Mouse (Mus musculus) kidney, adult 9 months (tissue): ENCODE measurements at regions not wholly inside any gene's neighbourhood (a gene's known extent, or its start where the extent isn't known, plus 50 kb on each side); places are given as distances from the start of the nearest gene placed in this dataset.
"Not testable (repeated sequence)": the region's sequence is repeated elsewhere in the genome, so short reads cannot be mapped to it uniquely, and the experiment has no call there.

ENCODE experiments used
- DNase-seq: peaks from one replicate; pipeline ENCODE4 v3.0.0; 2022

DNA sequence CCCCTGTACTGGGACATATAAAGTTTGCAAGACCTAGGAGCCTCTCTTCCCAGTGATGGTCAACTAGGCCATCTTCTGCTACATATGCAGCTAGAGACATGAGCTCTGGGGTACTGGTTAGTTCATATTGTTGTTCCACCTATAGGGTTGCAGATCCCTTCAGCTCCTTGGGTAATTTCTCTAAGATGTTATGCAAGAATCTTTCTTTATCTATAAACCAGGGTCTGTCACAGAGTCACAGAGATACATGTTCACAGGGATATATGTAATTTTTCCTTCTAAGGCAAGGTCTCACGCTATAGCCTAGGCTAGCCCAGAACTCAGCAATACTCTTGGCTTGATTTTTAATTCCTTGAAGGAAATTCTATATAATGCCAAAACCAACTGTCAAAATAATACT, 56.9 kb downstream of the Zfp36l1 start:
- DNase-seq: not testable (repeated sequence)

DNA sequence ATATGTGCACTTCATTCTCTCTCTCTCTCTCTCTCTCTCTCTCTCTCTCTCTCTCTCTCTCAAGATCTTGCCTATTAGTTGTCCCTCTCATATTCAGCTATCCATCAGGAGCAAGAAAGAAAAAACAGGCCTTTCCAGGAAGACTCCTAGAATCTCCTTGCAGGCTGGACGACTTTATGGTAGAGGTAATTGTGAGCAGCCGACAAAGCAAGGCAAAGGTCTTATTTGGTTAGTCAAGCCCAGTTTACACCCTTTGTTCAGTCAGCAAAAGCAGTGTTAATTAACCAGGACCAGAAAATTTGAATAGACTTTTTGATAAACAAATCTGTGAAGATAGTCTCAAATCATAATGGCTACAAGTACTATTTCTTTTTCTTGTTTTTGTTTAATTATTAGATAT, 57.4 kb downstream of the Zfp36l1 start:
- DNase-seq: peak; percentile 59

DNA sequence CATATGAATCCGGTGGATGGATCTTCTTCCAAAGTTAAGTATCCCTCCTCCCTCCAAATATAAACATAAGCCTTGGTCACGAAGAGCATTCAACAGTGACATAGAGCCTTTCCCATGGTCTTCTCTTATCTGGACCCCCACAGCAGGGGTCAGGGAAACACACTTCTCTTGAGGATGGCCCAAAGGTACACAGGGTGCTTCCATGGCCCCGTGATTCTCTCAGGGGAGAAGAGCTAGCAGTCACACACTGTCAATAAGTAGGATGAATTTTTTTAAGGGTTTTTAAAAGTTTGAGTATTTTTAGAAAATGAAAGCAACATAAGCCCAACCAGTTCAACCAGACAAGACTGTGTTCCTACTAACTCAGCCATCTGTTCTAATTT, 58.2 kb downstream of the Zfp36l1 start:
- DNase-seq: no peak

DNA sequence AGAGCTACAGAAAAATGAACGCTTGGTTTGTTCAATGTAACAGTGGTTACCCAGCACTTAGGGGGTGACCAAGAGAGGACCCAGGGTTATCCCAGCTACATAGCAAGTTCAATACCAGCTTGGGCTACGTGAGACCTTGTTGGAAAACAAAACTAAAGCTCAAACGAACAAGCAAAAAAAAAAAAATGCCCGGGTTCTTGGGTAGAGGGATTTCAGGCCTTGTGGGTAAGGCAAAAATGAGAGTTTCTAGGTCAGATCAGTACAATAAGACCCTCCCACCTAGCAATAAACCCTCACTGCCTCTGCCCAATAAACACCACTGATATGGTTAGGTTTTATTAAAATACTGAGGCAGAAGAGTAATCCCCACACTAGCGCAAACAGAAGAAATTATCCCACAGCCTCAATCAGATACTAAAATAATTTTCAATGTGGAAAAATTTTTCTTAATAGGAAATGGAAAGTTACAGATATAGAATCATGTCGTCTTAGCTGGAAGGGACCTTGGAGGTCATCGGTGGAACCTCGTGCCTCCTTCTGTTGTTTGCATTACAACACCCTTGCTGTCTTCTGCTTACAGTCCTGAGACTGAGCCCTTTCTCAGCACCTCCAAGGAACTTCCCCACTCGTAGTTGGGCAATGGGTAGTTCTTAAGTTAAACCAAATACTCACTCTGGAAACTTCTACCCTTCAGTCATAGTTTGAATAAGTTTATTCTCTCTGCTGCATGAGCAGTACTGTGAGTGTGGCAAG, 58.7 kb downstream of the Zfp36l1 start:
- no peak for DNase-seq

DNA sequence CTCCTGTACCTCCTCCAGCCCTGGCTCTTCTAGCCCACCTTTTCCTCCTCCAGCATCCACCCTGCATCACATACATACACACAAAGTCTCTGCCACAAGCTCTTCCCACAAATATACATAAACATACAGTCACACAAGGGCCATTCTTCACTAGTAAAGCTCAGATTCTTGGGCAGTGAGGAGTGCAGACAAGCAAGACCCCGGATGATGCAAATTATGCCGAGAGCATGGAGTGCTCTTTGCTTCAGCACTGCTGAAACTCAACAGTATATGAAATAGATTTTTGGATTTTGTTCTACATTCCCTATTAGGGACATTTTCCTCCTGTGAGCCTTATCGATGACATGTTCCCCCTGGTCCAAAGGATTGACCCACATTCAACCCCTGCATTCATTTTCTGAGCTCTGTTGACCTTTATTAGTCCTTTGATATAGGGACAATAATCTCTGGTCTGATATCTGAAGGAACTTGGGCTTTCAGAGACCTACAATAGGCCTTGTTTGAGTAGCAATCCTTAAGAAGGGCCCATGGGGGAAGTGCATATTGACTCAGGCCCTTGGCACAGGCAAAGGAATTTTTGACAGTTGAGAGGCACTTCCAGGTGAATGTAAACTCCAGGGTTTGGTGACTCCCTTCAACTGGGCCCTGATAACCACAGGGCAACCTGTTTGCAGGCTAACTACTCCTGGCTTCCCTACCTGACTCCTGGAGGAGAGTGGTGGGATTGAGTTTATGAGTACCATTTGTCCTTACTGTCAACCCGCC, 64.4 kb downstream of the Zfp36l1 start:
- no peak for DNase-seq

DNA sequence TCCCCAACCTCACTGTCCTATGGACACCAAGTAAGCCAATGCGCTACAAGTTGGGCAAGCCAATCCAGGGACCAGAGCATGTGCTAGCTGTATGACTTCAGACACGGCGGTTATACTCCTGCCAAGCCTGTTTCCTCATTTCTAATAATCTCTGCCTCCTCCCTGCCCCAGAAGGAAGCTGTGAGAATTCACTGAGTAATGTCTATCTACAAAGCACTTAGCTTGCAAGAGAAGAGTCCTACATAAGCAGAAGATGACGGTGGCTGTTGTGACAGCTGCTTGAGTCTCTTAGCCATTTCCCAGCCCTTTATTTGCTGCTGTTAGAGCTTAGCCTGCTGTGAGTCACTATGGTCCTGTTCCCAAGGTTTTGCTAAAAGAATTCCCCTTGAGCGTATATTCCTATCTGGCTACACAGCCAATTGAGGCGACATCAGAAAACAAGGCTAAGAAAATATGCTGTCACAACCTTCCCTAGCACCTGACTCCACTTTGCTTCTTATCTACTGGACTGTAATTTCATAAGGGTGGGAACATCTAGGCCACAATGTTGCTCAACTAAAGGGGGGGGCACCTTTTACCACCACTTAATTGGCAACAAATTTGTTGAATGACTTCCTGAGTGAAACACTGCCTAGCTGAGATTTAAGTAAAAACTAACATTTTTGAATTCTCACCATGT, 66.0 kb downstream of the Zfp36l1 start:
- DNase-seq: no peak

DNA sequence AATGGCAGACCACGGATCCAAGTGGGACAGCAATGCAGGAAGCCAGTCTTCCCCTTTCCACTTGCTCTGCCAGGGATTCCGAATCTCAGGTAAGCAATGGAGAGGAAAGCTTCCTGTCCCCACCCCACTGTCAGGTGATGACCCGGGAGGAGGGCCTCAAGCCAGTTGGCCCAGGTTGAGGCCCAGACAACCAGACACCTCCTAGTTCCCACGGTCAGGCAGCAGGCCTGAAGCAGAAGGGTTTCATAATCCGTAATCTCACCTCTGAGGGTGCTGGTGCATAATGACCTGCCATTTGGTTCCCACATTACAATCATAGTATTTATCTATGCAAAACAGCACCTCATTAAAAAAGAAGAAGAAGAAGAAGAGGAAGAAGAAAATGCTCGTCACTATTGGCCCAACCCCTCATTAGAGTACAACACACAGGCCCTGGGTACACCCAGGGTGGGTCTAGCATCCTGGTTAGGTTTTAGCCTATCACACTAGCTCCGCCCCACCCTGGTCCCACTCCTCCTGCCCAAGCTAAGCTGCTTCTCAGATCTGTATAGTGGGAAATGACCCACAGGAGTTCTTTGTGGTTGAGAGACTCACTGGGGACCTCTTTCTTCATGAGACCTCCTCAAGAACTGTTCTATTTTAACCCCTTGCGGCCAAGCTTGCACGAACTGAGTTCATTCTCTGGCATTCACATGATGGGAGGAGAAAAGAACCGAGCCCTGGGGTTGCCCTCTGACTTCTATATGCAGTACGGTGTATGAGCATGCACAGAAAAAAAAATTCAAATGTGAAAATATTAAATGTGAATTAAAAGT, 71.1 kb downstream of the Zfp36l1 start:
- DNase-seq: no peak

DNA sequence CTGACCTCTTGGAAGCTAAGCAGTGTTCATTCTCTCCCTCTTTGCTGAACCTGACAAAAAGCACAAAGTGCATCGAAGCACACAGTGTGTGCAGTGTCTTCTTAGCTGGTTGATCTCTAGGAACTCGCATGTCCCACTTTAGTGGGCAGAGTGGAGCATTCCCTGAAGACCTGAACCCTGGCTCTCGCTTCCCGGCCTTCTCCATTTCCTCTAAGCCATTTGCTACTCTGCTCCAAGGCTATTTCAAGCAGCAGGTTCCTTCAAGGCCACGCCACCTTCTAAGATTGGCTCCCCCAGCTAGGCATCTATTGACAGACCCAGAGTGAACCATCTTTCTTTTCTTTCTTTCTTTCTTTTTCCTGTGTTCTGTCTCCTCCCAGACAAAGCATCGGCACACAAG, 71.8 kb downstream of the Zfp36l1 start:
- DNase-seq: no peak

DNA sequence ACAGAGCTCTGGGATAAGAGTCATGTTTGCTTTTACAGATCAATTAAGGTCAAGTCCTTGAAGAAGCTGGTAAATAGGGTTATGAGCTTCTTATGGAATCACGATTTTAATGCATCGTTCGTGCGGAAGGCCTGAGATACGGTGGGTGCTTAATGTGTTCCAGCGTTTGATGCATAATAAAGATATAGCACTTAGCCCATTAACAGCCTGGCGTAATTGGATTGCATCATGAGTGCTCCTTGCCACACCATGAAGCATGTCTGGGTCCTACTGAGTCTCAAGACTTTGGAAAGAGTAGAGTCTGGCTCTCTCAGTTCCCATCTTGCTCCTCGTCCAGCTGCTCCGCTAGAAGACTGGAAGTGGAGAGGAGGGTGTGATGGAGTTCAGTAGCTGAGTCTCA, 72.6 kb downstream of the Zfp36l1 start:
- no peak for DNase-seq

DNA sequence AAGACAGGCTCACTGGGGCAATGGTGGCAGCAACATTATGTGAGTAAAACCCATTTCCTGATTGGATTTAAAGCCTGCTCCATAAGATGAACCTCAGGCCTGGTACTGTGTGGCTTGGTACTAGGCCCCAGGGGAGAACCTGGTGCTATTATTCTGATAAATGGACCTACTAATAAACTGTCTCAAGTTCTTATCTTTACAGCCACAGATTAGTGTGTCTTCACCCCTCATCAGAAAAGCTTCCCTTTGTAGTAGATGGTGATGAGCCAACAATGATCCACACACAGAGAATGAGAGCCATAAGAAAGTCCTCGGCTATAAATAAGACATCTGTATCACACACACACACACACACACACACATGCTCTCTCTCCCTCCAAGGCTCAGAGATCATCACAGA, 73.7 kb downstream of the Zfp36l1 start:
- no peak for DNase-seq

DNA sequence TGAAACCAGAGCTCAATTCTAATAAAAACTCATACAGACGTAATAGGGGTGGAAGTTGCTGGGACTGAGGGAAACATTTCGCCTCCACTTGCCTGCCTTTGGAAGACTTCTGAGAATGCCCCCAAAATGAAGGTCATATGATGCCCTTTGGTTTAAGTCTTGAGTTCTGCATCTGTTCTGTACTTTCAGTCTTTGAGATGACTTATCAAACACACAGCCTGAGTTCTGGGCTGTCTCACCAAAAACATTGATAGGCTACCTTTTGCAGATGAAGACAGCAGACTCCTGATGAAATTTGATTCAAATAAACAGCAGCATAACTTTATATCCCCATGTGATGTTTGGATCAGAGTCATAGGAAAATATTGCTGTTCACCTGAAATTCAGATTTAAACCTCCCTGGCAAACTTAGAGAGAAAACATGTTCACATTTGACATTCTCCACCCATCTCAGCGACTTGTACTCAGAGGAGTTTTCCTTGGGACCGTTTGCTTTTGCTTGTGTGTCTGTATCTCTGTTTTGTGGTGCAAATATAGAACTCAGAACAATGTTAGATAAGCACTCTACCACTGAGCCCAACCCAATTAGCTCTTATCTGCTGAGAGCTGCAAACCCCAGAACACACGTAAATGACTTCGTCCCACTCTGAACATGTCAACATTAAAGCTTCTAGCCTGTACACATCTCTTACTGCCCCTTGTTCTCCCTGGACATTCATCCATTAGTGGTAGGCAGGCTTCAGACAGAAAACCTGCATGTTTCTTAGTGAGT, 77.1 kb downstream of the Zfp36l1 start:
- no peak for DNase-seq

DNA sequence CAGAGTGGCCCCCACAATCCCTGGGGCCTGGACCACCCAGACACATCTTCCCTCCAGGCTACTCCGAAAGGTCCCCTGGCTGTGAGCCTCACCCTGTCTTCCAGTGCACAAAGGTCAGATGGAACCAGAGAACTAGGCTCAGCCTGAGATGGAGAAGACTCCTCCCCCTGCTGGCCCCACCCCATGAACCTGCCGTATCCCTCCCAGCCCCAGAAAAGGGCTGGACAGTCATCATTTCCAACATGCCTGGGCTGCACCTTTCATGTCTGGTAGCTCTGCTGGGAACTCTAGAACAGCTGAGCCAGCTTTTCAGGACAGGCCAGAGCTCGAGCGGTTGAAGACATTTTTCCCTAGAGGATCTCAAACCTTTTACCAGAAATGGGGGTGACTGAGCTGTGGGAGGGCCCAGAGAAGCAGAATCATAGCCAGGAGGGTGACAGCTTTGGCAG, 77.8 kb downstream of the Zfp36l1 start:
- peak; percentile 28 for DNase-seq

DNA sequence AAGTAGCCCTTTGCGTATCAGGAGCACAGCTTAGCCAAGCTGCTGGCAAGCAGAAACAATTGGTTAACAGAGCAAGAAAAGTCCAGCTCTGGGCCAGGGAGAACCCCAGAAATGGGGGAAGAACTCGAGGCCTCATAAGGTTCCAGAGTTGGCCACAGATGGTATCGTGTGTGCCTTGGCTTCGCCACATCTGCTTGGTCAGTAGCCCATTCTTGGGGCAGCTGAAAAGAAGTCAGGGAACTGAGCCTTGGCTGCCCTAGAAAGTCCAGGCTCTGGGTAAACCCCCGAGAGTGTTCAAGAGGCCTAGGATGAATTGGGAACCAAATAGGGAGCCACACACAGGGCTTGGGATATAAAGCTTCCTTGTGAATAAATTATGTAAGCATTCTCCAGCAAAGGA, 78.7 kb downstream of the Zfp36l1 start:
- no peak for DNase-seq

DNA sequence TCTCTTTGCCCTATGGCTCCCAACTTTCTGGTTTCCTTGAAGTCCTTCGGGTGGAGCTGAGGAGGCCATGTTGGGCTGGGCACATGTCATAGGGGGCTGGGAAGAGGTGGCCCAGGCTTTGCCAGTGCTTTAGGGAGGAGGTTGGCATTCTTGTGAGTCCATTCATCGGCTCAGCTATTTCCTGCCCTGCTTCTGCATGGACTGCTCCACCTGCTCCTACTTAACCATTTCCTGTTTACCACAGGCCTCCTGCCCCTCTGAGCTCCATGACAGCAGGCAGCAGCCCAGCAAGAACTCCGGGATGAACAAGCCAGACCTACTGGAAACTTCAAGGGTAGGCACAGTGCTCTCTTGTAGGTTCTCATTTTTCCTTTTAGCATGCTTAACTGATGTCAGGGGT, 80.3 kb downstream of the Zfp36l1 start:
- no peak for DNase-seq

DNA sequence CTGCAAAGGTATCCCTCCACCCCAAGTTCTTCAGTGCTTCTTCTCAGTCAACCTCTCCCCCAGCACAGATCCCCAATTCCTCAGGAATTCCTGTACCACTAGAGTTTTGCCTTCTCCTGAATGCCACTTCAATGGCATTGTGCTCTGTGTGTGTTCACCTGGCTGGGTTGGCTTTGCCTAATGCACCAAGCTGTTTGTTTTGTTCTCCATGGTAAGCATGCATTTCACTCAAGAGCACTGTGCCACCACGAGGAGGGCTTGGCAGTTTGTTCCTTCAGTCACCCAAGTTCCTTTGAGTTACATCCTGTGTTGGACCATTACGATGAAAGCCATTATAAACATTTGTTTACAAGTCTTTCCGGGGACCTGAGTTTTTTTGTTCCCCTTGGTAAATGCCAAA, 84.5 kb downstream of the Zfp36l1 start:
- DNase-seq: no peak

DNA sequence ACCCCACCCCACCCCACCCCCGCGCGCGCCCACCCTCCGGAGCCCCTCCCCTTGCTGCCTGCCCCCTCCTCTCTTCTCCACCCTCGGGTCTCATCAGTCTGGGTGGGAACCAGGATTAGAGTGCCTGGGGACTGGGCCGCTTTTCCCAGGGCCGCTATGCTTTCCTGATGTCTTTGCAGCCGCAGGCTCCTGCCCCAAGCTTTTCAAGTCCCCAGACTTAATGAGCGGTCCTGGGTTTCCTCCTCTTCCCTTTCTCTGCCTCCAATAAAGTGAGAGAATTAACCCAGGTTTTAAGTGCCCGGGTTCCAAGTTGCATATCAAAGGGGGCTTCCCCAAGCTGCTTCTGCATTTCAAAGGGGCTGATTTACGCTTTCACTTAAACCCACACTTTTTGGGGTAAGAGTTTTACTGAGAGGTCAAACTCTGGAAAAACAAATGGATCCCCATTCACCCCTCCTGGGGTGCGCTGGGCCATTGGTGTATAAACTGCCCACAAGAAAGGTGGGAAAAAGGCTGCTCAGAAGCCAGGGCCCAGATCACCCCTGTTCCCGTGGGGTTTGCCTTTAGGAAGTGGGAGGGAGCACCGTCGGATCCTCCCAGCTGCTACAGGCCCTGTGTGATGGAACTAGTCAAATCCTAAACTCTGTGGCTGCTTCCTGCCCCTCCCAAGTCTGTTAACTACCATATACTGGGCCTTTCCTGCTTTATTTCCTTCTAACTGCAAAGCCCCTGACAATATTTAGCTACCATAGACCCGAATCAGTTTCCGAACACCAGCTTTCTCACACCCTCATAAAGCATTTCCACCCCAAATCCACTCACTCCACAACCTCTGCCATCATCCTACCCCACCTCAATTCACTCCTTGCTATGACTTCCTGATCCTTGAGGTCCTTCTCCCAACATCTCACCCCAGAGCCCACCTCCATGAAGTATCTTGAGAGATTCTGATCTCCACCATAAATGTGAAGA, 89.4 kb downstream of the Zfp36l1 start:
- DNase-seq: peak; percentile 33

DNA sequence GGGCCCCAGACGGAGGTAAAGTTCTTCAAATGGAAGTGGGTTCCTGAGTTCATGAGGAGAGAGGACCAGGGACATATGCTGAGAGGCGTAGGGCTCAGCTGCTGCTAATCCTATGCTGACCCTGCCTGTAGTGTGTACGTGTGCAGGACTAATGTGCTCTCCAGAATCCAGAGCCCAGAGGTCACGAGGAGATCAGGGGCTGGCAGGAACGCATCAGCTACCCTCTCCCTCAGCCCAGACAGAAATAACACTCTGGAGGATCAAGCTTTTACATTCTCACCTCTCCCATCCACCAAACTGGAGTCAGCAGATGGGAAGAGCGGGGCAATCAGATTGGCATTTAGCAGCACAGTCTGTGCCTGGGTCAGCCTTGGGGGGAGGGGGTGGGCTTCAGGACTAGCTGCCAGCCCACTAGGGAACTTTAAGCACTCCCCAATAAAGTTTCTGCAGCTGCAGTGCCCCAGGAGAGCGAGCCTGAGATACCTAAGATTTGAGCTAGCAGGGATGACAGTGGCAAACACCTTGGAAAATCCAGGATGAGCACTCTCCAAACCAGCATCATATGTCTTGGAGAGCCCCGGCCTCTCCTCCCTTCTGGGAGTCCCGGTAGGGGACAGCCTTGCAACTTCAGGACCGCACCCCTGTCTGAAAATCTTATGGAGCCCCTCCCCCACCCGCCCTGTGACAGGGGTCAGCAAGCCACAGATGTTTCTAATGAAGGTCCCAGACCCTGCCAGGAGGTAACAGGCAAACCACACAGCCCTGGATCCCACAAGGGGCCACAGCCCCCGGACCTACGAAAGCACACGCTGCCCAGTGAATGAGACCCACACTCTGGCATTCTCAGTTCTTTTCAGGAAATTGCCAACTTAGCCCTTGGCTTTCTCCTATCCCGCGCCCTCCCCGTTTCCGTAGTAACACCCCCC, 90.4 kb downstream of the Zfp36l1 start:
- no peak for DNase-seq

DNA sequence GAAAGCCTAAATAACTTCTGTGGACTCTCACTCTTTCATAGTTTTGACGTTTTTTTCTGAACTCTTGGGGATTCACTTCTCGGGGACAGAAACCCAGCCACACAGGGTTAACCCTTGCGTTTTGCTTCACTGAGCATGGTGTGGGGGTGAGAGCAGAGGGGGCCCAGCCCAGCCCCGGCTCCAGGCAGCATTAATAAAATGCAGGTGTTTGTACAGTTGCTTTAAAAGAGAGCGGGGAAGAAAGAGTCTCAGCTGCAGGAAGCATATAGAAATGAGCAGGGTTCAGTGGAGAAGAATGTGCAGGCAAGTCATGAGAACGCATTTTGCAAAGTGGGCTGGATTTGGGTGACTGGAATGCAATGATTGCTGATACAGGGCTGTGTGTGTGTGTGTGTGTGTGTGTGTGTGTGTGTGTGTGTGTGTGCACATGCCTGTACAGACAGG, 91.8 kb downstream of the Zfp36l1 start:
- no peak for DNase-seq

DNA sequence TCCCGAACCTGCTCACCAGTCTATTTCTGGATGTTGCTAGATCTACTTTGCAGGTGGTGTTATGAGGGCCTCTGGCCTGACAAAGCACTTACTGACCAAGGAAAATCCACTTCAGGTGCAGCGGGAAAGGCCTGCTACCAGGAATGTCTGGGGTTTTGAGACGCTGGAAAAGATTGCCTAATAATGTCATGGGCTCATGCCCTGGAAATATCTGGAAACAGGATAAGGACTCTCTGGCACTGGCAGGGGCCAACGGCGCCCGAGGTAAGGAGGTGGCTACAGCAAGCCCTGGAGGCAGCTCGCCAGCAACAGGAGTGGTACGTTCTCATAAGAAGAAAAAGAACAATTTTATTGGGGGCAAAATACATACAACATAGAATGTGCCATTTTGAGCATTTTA, 94.7 kb downstream of the Zfp36l1 start:
- DNase-seq: no peak
